Mouse (Mus musculus) left cerebral cortex, adult 8-10 months (tissue): ENCODE results near the gene Wtap. TPM values are rescaled to one million over a fixed set of nuclear protein-coding genes. Genes with fewer than 3 reads are reported as not detected.

Experiments used
- total RNA-seq, 4 experiments: library from RNA; stranded (reverse); gene quantifications; 2 replicates each; pipeline ENCODE4 v1.2.4; 2022

The Wtap gene
- total RNA-seq, 4 experiments from 2014 or later: 51.8 to 58.0 (median 54.8) TPM

Other genes with a start within 250 kb of the Wtap start
- gene Igf2r, start 224.5 kb downstream of the Wtap start, total RNA-seq: 10 to 100 TPM; 26.6 to 27.7 (median 27.2) TPM
- gene Mas1, start 126.0 kb downstream of the Wtap start, total RNA-seq: 10 to 100 TPM; 27.0 to 33.2 (median 27.9) TPM
- gene Mrgprh, start 118.1 kb downstream of the Wtap start, total RNA-seq: under 1 TPM in 3 of 4 experiments, not detected in 1; 0.33 to 0.68 (median 0.39) TPM
- 1 to 10 TPM; 1.5 to 2.9 (median 2.0) TPM for gene Pnldc1, start 83.9 kb downstream of the Wtap start, total RNA-seq
- 100 to 1,000 TPM; 209 to 229 (median 211) TPM for gene Tcp1, start 78.5 kb downstream of the Wtap start, total RNA-seq
- 10 to 100 TPM; 54.3 to 65.1 (median 61.2) TPM for gene Mrpl18, start 77.8 kb downstream of the Wtap start, total RNA-seq
- gene Acat3, start 53.6 kb downstream of the Wtap start, total RNA-seq: 1 to 10 TPM; 5.4 to 6.9 (median 6.2) TPM
- 10 to 100 TPM; 66.3 to 83.6 (median 76.6) TPM for gene Acat2, start 33.4 kb downstream of the Wtap start, total RNA-seq
- gene Sod2, start 12.7 kb upstream of the Wtap start, total RNA-seq: 100 to 1,000 TPM; 253 to 266 (median 261) TPM
- under 1 TPM in 1 of 4 experiments, not detected in 3; 0.42 TPM for gene Gpr31b, start 58.1 kb upstream of the Wtap start, total RNA-seq
- under 1 TPM; 0.34 to 0.93 (median 0.69) TPM for gene Tcp10b, start 66.9 kb upstream of the Wtap start, total RNA-seq
- under 1 TPM in 1 of 4 experiments, not detected in 3; 0.17 TPM for gene Unc93a, start 137.6 kb upstream of the Wtap start, total RNA-seq
- not detected for gene Smok2a, start 227.0 kb upstream of the Wtap start, total RNA-seq
- not detected for gene Smok2b, start 236.1 kb upstream of the Wtap start, total RNA-seq